Comparison of ENCODE assay signal across 7 mouse cellular contexts in genomic region chr1:156241713-156242348, GRCm38 (mm10). TPM values are rescaled to one million over a fixed set of nuclear protein-coding genes. Genes with fewer than 3 reads are reported as not detected.
DNase-seq lines count a peak whose midpoint lies in the region.

No protein-coding gene starts in this region.

- H3K27ac ChIP-seq in embryonic facial prominence, embryonic 10.5 days (replicated peaks) = no peak overlapping the region

- no peaks in the 10 kb centered on the region for H3K9me3 ChIP-seq in embryonic facial prominence, embryonic 10.5 days

- WGBS in embryonic facial prominence, embryonic 10.5 days = 9% methylated on average over 14 of the region's 14 CpGs

- H3K36me3 ChIP-seq in embryonic facial prominence, embryonic 10.5 days (replicated peaks) = no peaks in the 10 kb centered on the region

- peak; percentile 15 to 16 for DNase-seq in urinary bladder, adult 18-20 months (ENCODE audit: low spot score in 2 of 2)
- DNase-seq in urinary bladder, adult 2 months (ENCODE audit: low spot score) = no peak
- peak; percentile 71 for DNase-seq in adrenal gland, postnatal 14 days
- peak; percentile 68 for DNase-seq in embryonic facial prominence, embryonic 10.5 days (ENCODE audit: low spot score)
- peak; percentile 79 to 80 for DNase-seq in kidney, postnatal 4 days
- DNase-seq in lung, postnatal 25 days (ENCODE audit: low spot score) = peak; percentile 39
- DNase-seq in retina, postnatal 7 days (ENCODE audit: low read depth, low spot score) = peak; percentile 43

- H3K4me3 ChIP-seq in embryonic facial prominence, embryonic 10.5 days = no peak overlapping the region

- no peaks in the 10 kb centered on the region for H3K4me1 ChIP-seq in embryonic facial prominence, embryonic 10.5 days

- 0 out of 2 replicates have a peak, but pooled peaks cover 7% of the 10 kb centered on the region for H3K27me3 ChIP-seq in embryonic facial prominence, embryonic 10.5 days (replicated peaks; ENCODE audit: low read depth, poor library complexity, severe bottlenecking)

RNA-seq across cellular contexts. Expression of gene Fam163a, which starts 37.0 kb away (rescaled TPM):
- 0.06 and 0.11 TPM in 2 replicates for polyA plus RNA-seq in urinary bladder, adult 2 months (2012; rRNA removed)
- 11.0 and 12.2 TPM in 2 replicates for total RNA-seq in adrenal gland, postnatal 14 days (2021)
- 1.6 and 2.5 TPM in 2 replicates for polyA plus RNA-seq in embryonic facial prominence, embryonic 10.5 days (2016; fragmentation: Nextera tagmentation; extraction: Ambion mirVana)
